Mouse (Mus musculus) left cerebral cortex, postnatal 4 days (tissue): ENCODE data around the gene Cldn6. TPM values are rescaled to one million over a fixed set of nuclear protein-coding genes. Genes with fewer than 3 reads are reported as not detected.

Experiments used
- DNase-seq: peaks from one replicate; pipeline ENCODE4 v3.0.0-alpha.2; 2022
- intact Hi-C: fragments of 180-260 bp; cut with DNase I; formaldehyde crosslinking; loops from one replicate; pipeline ENCODE4 v1.15.1; 2025
- total RNA-seq, 2 experiments: library from RNA; stranded (reverse); gene quantifications; 2 replicates each; pipeline ENCODE4 v1.2.3; 2021

Cldn6 gene
- total RNA-seq, 2 experiments from 2014 or later = 0.24 TPM; not detected in 1

GRCm38 (mm10) chr17:23674271-23674952 lies 4.6 kb upstream of the Cldn6 start:
- no peak for DNase-seq
- intact Hi-C loops = no loop called here

- intact Hi-C loops = no loop called here
- DNase-seq = no peak
These were observed 3.9 kb upstream of the Cldn6 start for GRCm38 (mm10) chr17:23675127-23675526.

- DNase-seq = no peak
- intact Hi-C loops = no loop called here
These were observed 3.3 kb upstream of the Cldn6 start for GRCm38 (mm10) chr17:23675564-23676281.

GRCm38 (mm10) chr17:23676473-23677031 lies 2.5 kb upstream of the Cldn6 start:
- intact Hi-C loops = no loop called here
- peak; percentile 45 for DNase-seq

GRCm38 (mm10) chr17:23677236-23677679 lies 1.8 kb upstream of the Cldn6 start, which contains the start of gene Tnfrsf12a:
Gene Tnfrsf12a, minus strand, starts transcription at chr17:23677468.
- intact Hi-C loops = no loop called here
- peak; percentile 75 for DNase-seq

- DNase-seq = no peak
- intact Hi-C loops = no loop called here
These were observed 1.3 kb downstream of the Cldn6 start for GRCm38 (mm10) chr17:23680336-23680735.

GRCm38 (mm10) chr17:23681086-23681485 lies 2.0 kb downstream of the Cldn6 start:
- no peak for DNase-seq
- intact Hi-C loops = no loop called here

GRCm38 (mm10) chr17:23682092-23682491 lies 3.0 kb downstream of the Cldn6 start:
- intact Hi-C loops = no loop called here
- no peak for DNase-seq

GRCm38 (mm10) chr17:23682530-23682929 lies 3.5 kb downstream of the Cldn6 start:
- no peak for DNase-seq
- intact Hi-C loops = no loop called here

- no peak for DNase-seq
- intact Hi-C loops = no loop called here
These were observed 4.2 kb downstream of the Cldn6 start for GRCm38 (mm10) chr17:23683226-23683625.

GRCm38 (mm10) chr17:23683856-23684672 lies 5.0 kb downstream of the Cldn6 start, which contains the start of gene Cldn9:
Gene Cldn9, minus strand, starts transcription at chr17:23684026.
- no peak for DNase-seq
- intact Hi-C loops = no loop called here

- intact Hi-C loops = no loop called here
- DNase-seq = no peak
These were observed 15.4 kb downstream of the Cldn6 start for GRCm38 (mm10) chr17:23694491-23694890.

GRCm38 (mm10) chr17:23695801-23696200 lies 16.8 kb downstream of the Cldn6 start:
- intact Hi-C loops = no loop called here
- DNase-seq = no peak

- intact Hi-C loops = no loop called here
- peak; percentile 18 for DNase-seq
These were observed 20.4 kb downstream of the Cldn6 start for GRCm38 (mm10) chr17:23699131-23700077.

GRCm38 (mm10) chr17:23700079-23700478 lies 21.0 kb downstream of the Cldn6 start:
- intact Hi-C loops = no loop called here
- DNase-seq = peak; percentile 94

GRCm38 (mm10) chr17:23703301-23703700 lies 24.3 kb downstream of the Cldn6 start:
- no peak for DNase-seq
- intact Hi-C loops = no loop called here

- intact Hi-C loops = no loop called here
These were observed 25.7 kb downstream of the Cldn6 start for GRCm38 (mm10) chr17:23704741-23705140.

GRCm38 (mm10) chr17:23705525-23706104 lies 26.6 kb downstream of the Cldn6 start:
- intact Hi-C loops = no loop called here
- DNase-seq = no peak

More at GRCm38 (mm10) chr17:23704741-23705140, 25.7 kb downstream of the Cldn6 start:
- DNase-seq = peak; percentile 49

- intact Hi-C loops = no loop called here
- DNase-seq = peak; percentile 82
These were observed 27.2 kb downstream of the Cldn6 start for GRCm38 (mm10) chr17:23706212-23706611.
